Mouse (Mus musculus): ENCODE results near the gene Fsd1l.

- TF ChIP-seq CTCF (conservative IDR thresholded peaks at IDR 0.05; ENCODE audit: low read length): no peak
- TF ChIP-seq NANOG (IDR thresholded peaks at IDR 0.05; ENCODE audit: borderline replicate concordance, low read length): no peak
Measured at GRCm38 (mm10) chr4:53632011-53632349, 709 bp downstream of the Fsd1l start.

Measured in E14TG2a.4 (cell line).